Mouse (Mus musculus) megakaryocyte-erythroid progenitor cell, adult 5-6 weeks (primary cell): Measurements from ENCODE around the gene Eps15l1. TPM values are rescaled to one million over a fixed set of nuclear protein-coding genes. Genes with fewer than 3 reads are reported as not detected.
A peak's percentile ranks its signal among the peaks of the same experiment; 100 is the strongest.

Experiments
- ATAC-seq: replicated peaks from 2 replicates; pipeline ENCODE4 v1.8.0; 2016; ENCODE audit warnings: mild to moderate bottlenecking, inconsistent platforms; ENCODE audit not compliant: severe bottlenecking, poor library complexity, low FRiP score, low TSS enrichment
- total RNA-seq, 2 experiments: library from RNA; stranded (forward) in 1 of 2; stranded (reverse) in 1 of 2; fragments of 200-1000, 215-1000 nt in 1 of 2; fragments of >200 nt in 1 of 2; fragmentation: Nextera tagmentation in 1 of 2; gene quantifications; 2 replicates each; pipeline ENCODE4 v1.2.3; 2014 to 2017

Eps15l1 gene
- total RNA-seq, 2 experiments from 2014 or later, result 28.8 to 114 TPM

DNA sequence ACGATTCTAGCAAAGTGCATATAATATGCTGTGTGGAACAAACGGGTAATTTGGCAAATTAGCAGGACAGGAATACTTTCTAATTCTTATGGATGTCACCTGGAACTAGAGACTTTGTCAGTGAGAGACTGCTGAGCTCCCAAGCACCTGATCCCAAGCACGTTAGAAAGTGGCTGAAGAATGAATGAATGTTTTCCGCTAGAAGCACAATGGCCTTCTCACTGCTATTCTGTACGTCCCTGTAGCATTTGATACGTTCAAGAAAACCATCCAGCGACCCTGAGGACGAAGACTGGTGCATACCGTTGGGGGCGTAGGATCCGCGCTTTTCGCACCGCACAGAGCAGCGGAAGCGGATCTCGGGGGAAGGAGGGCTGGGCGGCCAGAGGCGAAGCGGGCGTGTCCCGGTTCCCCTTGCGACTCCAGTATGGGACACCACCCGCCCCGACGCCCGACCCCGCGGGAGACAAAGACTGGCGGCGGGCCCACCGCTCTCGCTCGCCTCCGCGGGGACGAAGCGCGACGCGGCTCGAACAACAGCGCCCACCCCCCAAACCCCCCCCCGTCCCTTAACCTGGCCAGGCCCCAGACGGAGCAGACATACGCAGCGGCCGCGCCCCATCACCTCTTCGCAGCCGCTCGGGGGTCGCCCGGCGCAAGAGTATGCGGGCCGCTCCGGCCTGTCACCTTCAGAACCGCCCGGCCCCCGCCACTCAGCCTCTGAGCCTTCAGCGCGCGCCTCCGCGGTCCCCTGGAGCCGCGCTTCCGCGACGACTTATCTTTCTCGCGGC lies 494 bp downstream of the Eps15l1 start:
- ATAC-seq, result peak; percentile 41

- ATAC-seq, result no peak
Observed at GRCm38 (mm10) chr8:72418073-72418472, 3.2 kb downstream of the Eps15l1 start.

DNA sequence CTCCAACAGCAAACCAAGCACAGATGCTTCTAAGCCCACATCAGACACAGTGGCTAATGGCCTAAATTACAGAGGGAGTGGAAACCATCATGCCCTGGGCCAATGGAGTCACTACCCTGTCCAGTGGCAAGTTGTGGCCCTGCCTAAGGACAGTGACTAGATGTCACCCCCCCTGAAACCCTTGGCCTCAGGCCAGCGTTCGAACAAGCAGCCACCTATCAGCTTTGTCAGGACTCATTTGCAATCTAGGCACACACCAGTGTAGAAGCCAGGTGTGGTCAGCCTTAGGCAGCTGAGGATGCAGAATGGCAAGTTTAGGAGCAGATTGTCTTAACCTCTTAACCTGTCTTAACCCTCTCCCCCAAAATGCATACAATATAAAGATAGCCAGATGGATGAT lies 6.0 kb downstream of the Eps15l1 start:
- ATAC-seq, result 0 out of 2 replicates have a peak, but pooled peaks have one; percentile 16

DNA sequence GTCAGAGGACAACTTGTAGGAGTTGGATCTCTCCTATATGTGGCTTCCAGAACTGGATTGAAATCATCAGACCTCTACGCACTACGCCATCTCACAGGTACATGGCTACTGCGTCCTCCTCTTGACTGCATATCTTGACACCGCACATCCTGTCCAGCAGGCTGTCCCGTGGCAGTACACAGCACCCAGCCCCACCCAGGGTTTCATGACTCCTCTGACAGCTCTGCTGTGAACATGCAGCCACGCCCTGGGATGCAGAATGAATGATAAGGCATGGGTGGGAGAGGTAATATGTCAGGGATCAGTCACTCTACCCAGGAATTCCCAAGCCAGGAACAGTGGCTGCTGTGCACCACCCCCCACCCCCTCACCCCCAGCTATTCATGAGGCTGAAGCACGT lies 7.4 kb downstream of the Eps15l1 start:
- peak; percentile 90 for ATAC-seq

DNA sequence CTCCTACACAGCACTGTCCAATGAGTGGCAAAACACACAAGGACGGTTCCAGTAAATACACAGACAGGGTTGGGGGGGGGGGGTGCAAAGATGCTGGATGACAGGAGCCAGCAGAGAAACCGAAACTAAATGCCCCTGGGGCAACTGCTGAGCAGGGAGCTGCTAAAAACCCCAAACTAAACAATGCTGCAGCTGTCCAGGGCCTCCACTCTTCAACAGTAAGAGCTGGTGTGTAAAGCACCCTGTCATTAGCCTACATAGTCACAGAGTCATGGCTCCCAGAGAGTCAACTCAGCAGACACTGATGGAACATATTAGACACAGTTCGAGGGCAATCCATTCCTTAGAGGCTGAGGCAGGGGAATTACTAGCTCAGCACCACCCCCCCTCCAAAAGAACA lies 11.8 kb downstream of the Eps15l1 start:
- no peak for ATAC-seq

- no peak for ATAC-seq
Observed at GRCm38 (mm10) chr8:72407878-72408277, 13.4 kb downstream of the Eps15l1 start.

DNA sequence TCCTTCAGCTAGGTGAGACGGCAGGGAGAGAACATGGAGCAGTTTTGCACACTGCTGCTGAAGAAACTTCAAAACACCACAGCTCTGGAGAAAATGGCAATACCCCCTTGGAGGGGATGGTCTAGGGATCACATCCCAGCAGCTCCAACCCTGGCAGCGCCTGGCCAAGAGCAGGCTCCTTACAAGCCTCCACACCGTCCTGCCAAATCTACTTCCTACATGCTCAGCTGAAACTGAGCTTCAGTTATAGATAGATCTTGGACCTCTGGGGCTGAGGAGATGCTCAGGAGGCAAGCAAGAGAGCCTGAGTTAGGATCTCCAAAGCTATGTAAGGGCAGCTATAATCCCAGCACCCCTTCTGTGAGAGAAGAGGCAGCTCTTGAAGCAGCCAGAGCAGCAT lies 18.3 kb downstream of the Eps15l1 start:
- no peak for ATAC-seq

- ATAC-seq, result no peak
Observed at GRCm38 (mm10) chr8:72401381-72401780, 19.9 kb downstream of the Eps15l1 start.

- ATAC-seq, result no peak
Observed at GRCm38 (mm10) chr8:72385737-72386136, 35.5 kb downstream of the Eps15l1 start.

- ATAC-seq, result no peak
Observed at GRCm38 (mm10) chr8:72382395-72382794, 38.9 kb downstream of the Eps15l1 start.

- ATAC-seq, result no peak
Observed at GRCm38 (mm10) chr8:72380656-72381055, 40.6 kb downstream of the Eps15l1 start.

DNA sequence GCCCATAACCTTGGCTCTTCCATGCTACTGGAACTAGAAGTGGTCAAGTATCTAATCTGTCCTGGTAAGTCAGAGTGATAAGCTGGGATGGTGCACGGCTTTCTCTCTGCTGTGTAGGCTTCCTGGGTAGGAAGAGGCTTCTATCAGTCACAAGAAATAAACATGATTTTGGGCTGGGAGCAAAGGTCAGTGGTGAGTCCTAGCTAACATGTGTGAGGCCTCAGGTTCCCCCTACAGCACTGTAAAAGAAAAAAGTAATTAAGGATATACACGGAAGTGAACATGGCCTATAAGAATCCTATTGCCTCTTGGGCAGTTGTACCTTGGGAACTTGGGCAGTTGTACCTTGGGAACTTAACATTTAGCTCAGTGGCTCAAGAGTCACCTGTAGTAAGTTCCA lies 44.4 kb downstream of the Eps15l1 start:
- no peak for ATAC-seq

GRCm38 (mm10) chr8:72376309-72376708 lies 45.0 kb downstream of the Eps15l1 start:
- ATAC-seq, result no peak

DNA sequence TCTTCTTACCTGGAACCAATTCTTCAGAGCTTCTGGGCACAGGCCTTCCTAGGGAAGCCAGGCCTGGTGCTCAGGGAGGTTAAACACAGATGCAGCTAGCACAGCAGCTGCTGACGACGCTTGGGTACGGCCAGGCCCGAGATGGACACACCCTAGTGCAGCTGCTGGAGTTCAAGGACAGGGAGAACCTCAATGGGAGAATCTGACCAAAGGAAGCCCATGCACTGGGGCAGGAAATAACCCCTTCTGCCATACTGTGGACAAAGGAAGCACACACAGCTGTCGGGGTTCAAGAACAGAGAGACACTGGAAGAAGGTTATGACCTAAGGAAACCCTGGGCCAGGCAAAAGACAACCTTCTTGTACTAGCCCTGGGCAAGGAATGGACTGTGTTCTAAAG lies 46.1 kb downstream of the Eps15l1 start:
- ATAC-seq, result no peak

DNA sequence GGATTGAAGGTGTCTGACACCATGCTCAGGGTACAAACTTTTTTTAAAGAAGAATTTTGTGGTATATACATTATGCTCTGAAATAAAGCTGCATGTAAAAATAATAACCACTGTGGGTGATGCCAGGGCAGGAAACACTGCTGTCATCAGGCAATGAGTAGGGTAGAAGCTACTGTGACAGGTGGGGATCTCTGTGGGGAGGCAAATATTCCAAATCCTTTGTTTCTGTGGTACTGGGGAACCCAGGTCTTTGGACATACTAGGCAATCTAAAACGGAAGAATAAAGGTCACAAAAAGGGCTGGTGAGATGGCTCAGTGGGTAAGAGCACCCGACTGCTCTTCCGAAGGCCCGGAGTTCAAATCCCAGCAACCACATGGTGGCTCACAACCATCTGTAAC lies 48.9 kb downstream of the Eps15l1 start:
- ATAC-seq, result no peak

GRCm38 (mm10) chr8:72371356-72371755 lies 49.9 kb downstream of the Eps15l1 start:
- no peak for ATAC-seq

- 0 out of 2 replicates have a peak, but pooled peaks have one; percentile 15 for ATAC-seq
Observed at GRCm38 (mm10) chr8:72366435-72366834, 54.8 kb downstream of the Eps15l1 start.

GRCm38 (mm10) chr8:72365826-72366225 lies 55.4 kb downstream of the Eps15l1 start:
- peak; percentile 81 for ATAC-seq

GRCm38 (mm10) chr8:72365016-72365415 lies 56.2 kb downstream of the Eps15l1 start:
- no peak for ATAC-seq

GRCm38 (mm10) chr8:72363457-72363856 lies 57.8 kb downstream of the Eps15l1 start:
- ATAC-seq, result no peak

DNA sequence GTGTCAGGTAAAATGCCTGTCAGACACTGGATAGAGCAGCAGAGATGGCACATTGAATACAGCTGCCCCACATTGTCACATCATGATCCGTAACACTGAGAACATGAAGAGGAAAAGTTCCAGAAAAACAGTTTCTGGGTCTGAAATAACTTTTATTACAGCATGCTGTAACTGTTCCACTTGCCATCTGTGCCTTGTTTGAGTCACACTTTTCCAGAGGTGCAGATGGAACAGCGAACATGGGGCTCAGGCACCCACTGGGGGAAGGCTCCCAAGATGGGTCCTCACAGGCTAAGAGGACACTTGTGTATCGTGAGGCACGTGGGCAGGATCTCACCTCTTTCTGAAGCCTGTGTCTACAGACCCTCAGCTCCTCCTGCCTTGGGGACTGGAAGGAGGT lies 58.5 kb downstream of the Eps15l1 start:
- ATAC-seq, result no peak
